Mouse (Mus musculus) embryo, embryonic 11.5 days (tissue): ENCODE results near the gene Pank2.
"Not testable (repeated sequence)": the region's sequence is repeated elsewhere in the genome, so short reads cannot be mapped to it uniquely, and the experiment has no call there.

ENCODE experiments used
- DNase-seq: peaks from one replicate; pipeline ENCODE4 v3.0.0-alpha.2; 2012; ENCODE audit warnings: low read depth, low spot score

Pank2 gene

GRCm38 (mm10) chr2:131321192-131321591 is 58.9 kb downstream of the Pank2 start:
- not testable (repeated sequence) for DNase-seq

- DNase-seq: no peak
Observed at GRCm38 (mm10) chr2:131323675-131324074, 61.4 kb downstream of the Pank2 start.

GRCm38 (mm10) chr2:131326044-131326443 is 63.7 kb downstream of the Pank2 start:
- DNase-seq: no peak

- DNase-seq: no peak
Observed at GRCm38 (mm10) chr2:131328981-131329380, 66.7 kb downstream of the Pank2 start.

- DNase-seq: no peak
Observed at GRCm38 (mm10) chr2:131330548-131330947, 68.3 kb downstream of the Pank2 start.

GRCm38 (mm10) chr2:131337602-131338001 is 75.3 kb downstream of the Pank2 start:
- DNase-seq: no peak

GRCm38 (mm10) chr2:131344449-131344848 is 82.2 kb downstream of the Pank2 start:
- no peak for DNase-seq

GRCm38 (mm10) chr2:131345556-131345955 is 83.3 kb downstream of the Pank2 start:
- DNase-seq: no peak
